Mouse (Mus musculus) E14TG2a.4 (cell line): Measurements from ENCODE around the gene Tmem170b.

ENCODE experiments used
- CTCF ChIP-seq: conservative IDR thresholded peaks from 2 replicates; pipeline ENCODE4 v1.5.1; 2014; ENCODE audit warnings: low read length
- POU5F1 ChIP-seq: IDR thresholded peaks from 2 replicates; pipeline ENCODE4 v1.6.1; 2014; ENCODE audit warnings: low read length, borderline replicate concordance

- TF ChIP-seq CTCF: no peak
- TF ChIP-seq POU5F1: no peak
These were observed 83.3 kb downstream of the Tmem170b start for GRCm38 (mm10) chr13:41689055-41689454.
